Mouse (Mus musculus) heart, adult 2 months (tissue): ENCODE data around the gene Siglec1.

Experiments
- CTCF ChIP-seq: fragments of 200-600 bp; IDR thresholded peaks from 2 replicates; pipeline ENCODE4 v1.8.1; 2022; ENCODE audit warnings: antibody characterized with exemption, mild to moderate bottlenecking, moderate library complexity
- POLR2A ChIP-seq: fragments of 200-500 bp; IDR thresholded peaks from 2 replicates; pipeline ENCODE4 v1.6.1; 2011; ENCODE audit warnings: mild to moderate bottlenecking, low read depth, low read length, control low read depth; ENCODE audit not compliant: insufficient read depth

- TF ChIP-seq CTCF (no peak), POLR2A (no peak)
Measured at GRCm38 (mm10) chr2:131036343-131036742, 50.2 kb downstream of the Siglec1 start.
